Mouse (Mus musculus) embryonic stem cell, embryonic (primary cell): Measurements from ENCODE around the gene Eif4g1.

Experiments used
- CTCF ChIA-PET, 4 experiments: fragments of 300-600 bp in 2 of 4; fragments of 350-600 bp in 2 of 4; sonication (Branson Sonifier 250); formaldehyde crosslinking; loops; one replicate each; lab custom pipeline; 2022; ENCODE audit warnings: inconsistent platforms in 2 of 4; lab: Charles Lee
- POLR2A ChIA-PET, 4 experiments: fragments of 300-600 bp in 2 of 4; fragments of 350-600 bp in 2 of 4; sonication (Branson Sonifier 250); formaldehyde crosslinking; loops; one replicate each; lab custom pipeline; 2022; ENCODE audit warnings: antibody characterized with exemption in 4 of 4, inconsistent platforms in 1 of 4; lab: Charles Lee

Eif4g1 gene

GRCm38 (mm10) chr16:20736168-20736567 is 68.1 kb downstream of the Eif4g1 start:
- ChIA-PET CTCF (no interaction called here), POLR2A (no interaction called here)

- POLR2A ChIA-PET: interaction anchor here in 1 of 4 experiments (0.6 to 1.2 kb wide), 2 partner anchors 15 to 66 kb away, joined by 3 to 6 read pairs; no protein-coding TSS in a partner anchor
Measured at GRCm38 (mm10) chr16:20736823-20737222, 68.7 kb downstream of the Eif4g1 start.

DNA sequence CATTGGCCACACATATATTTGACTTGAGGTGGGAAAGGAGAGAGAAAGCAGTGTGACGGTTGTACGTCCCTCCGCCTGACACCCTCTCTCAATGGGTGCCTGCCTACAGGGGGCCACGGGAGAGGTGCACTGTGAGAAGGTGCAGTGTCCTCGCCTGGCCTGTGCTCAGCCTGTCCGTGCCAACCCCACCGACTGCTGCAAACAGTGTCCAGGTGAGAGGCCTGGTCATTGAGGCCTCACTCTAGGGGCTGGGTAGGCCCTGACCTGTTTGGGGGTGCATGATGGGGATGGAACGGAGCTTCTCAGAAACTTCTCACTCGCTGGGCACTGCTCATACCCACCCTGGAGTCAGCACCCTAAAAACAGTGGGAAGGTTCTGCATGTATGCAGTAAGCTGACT is 71.7 kb downstream of the Eif4g1 start:
- CTCF ChIA-PET: interaction anchor here in 1 of 4 experiments (0.6 kb wide), 1 partner anchor 543 kb away, joined by 3 read pairs; no protein-coding TSS in a partner anchor

More at GRCm38 (mm10) chr16:20736823-20737222, 68.7 kb downstream of the Eif4g1 start:
- CTCF ChIA-PET: interaction anchor here in 2 of 4 experiments (0.5 to 1.3 kb wide), 3 partner anchors 12 to 22 kb away, joined by 3 to 6 read pairs (median 4); no protein-coding TSS in a partner anchor

More for the DNA sequence above, 71.7 kb downstream of the Eif4g1 start:
- POLR2A ChIA-PET: interaction anchor here in 1 of 4 experiments (1.1 kb wide), 1 partner anchor 68 kb away, joined by 3 read pairs; no protein-coding TSS in a partner anchor
